Mouse (Mus musculus): ENCODE data around the gene Gm9958. TPM values are rescaled to one million over a fixed set of nuclear protein-coding genes. Genes with fewer than 3 reads are reported as not detected.

Gene Gm9958
- polyA plus RNA-seq, 1 experiment from 2014 or later = 6.4 TPM

GRCm38 (mm10) chr5:90365141-90365951, 1.7 kb upstream of the Gm9958 start:
- no peaks in the 10 kb centered on the region for H3K36me3 ChIP-seq
- H3K4me3 ChIP-seq = peak overlapping the region; percentile 95
- peak overlapping the region; percentile 76 for H3K4me2 ChIP-seq (replicated peaks)
- ATAC-seq (ENCODE audit: low FRiP score, low read depth) = peak; percentile 52
- peak overlapping the region; percentile 98 for H3K27ac ChIP-seq
- no peaks in the 10 kb centered on the region for H3K27me3 ChIP-seq (replicated peaks)
- no peaks in the 10 kb centered on the region for H3K9me3 ChIP-seq
- WGBS = under 1% methylated on average over 58 of the region's 61 CpGs
- H3K4me1 ChIP-seq = peaks cover 10% of the 10 kb centered on the region
- peak overlapping the region; percentile 96 for H3K9ac ChIP-seq

DNA sequence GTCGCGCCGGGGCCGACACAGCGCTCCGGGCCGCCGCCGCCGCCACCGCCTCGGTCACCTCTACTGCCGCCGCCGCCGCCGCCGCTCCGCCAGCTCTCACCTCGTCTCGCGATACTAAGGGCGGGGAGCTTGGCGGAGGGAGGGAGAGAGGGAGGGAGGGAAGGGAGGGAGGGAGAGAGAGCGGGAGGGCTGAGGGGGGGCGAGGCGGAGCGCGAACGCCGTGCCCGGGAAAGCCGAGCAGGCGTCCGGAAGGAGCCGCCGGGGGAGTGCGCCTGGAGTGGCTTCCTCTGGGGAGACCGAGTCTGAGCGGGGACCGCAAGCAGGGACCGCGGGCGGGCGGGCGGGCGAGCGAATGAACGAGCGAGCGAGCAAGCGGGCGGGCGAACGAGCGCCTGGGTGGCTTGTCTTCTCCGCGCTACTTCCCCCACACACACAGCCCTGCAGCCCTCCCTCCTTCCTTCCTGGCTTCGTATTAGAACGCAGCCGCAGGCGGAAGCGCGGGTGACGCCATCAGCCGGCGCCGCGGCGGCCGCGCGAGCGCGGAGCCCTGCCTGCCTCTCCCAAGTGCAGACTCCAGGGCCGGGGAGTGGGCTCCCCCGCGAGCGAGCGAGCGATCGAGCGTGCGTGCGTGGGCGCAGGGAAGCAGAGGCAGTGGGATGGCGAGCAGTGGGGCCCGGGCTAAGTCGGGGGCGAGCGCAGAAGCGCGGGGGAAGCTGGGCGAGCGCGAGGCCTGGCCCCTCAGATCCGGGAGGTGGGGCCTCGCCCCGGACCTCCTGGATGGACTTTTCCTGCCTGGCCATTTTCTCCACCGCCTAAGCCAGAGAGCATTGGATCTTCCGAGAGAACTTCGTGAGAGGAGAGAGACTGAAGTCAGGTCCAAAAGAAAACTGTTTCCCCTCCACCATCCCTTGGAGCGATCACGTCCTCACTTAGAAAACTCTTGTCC, 610 bp upstream of the Gm9958 start, which contains the start of gene Ankrd17:
Ankrd17 (minus strand) TSS at position 457 of the 946 bp plus-strand sequence.
- H3K9ac ChIP-seq = peak within 1 kb of the TSS; percentile 96
- H3K4me3 ChIP-seq = peak within 1 kb of the TSS; percentile 95
- H3K27ac ChIP-seq = peak within 1 kb of the TSS; percentile 98
- H3K27me3 ChIP-seq (replicated peaks) = no peaks in the 10 kb centered on the region
- H3K4me1 ChIP-seq = peaks cover 10% of the 10 kb centered on the region
- peak; percentile 94 for ATAC-seq (ENCODE audit: low FRiP score, low read depth)
- no peaks in the 10 kb centered on the region for H3K36me3 ChIP-seq
- peak within 1 kb of the TSS; percentile 76 for H3K4me2 ChIP-seq (replicated peaks)
- H3K9me3 ChIP-seq = no peaks in the 10 kb centered on the region
- WGBS = under 1% methylated on average over 91 of the region's 104 CpGs

DNA sequence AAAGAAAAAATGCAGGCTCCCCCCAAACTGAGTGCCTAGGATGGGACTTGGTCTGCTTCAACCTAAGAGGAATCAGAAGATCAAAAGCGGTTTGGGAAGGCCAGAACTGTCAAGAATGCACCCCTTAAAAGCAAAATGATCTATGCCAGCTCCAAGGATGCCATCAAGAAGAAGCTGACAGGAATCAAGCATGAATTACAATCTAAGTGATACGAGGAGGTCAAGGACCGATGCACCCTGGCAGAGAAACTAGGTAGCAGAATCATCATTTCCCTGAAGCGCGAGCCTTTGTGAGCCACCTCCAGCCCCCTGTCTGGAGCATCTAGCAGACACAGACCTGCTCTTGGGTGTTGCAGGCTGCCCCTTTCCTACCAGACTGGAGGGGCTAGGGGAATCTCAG, 3.4 kb downstream of the Gm9958 start:
- Histone ChIP-seq H3K4me3 (no peak overlapping the region), H3K27ac (no peak overlapping the region), H3K27me3 (replicated peaks) (no peaks in the 10 kb centered on the region), H3K36me3 (no peaks in the 10 kb centered on the region), H3K9me3 (no peaks in the 10 kb centered on the region), H3K4me1 (no peaks in the 10 kb centered on the region), H3K4me2 (replicated peaks) (no peak overlapping the region), H3K9ac (no peak overlapping the region)
- ATAC-seq (ENCODE audit: low FRiP score, low read depth) = no peak
- 85% methylated on average over 5 of the region's 5 CpGs for WGBS

DNA sequence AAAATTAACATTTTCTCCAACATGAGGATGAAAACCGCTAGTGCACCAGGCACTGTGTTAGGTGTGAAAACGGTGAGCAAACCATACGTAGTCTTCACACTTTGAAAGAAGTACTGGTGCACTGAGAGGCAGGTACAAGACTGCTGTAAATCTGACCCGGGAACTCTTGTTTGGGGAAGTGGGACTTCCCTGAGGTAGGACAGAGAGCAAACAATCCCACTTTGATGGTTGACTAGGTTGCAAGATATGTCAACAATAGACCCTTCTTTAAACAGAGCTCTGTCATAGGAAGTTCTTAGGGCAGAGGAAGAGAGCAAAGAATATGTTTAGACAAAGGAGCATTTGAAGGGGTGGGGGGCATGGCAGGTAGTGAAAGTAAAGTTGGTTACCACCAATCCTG, 6.7 kb downstream of the Gm9958 start:
- Histone ChIP-seq H3K4me3 (no peak overlapping the region), H3K36me3 (no peaks in the 10 kb centered on the region), H3K27me3 (replicated peaks) (no peaks in the 10 kb centered on the region), H3K4me1 (no peaks in the 10 kb centered on the region), H3K9me3 (no peaks in the 10 kb centered on the region), H3K9ac (no peak overlapping the region), H3K27ac (no peak overlapping the region), H3K4me2 (replicated peaks) (no peak overlapping the region)
- whole genome bisulfite sequencing = 92% methylated on average over 4 of the region's 4 CpGs
- ATAC-seq (ENCODE audit: low FRiP score, low read depth) = no peak

DNA sequence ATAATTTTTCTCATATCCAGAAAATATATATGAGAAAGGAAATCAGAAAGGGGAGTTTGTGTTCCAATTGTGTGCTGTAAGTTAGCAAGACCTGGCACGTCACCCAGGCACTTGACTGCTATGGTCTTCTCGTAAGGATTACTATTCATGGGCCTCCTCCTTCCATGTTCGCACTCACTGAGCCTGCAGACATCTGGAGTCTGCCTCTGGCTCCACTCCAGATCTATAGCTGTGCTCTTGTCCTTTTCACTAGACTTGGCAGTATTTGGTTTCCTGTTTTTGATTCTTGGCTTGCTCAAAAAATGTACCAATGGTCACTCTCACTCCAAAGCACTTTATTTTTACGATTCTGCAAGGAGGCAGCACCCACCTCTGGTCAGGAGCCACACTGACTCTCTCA, 14.5 kb downstream of the Gm9958 start:
- no peak overlapping the region for H3K4me3 ChIP-seq
- no peaks in the 10 kb centered on the region for H3K36me3 ChIP-seq
- no peak for ATAC-seq (ENCODE audit: low FRiP score, low read depth)
- no peak overlapping the region for H3K4me2 ChIP-seq (replicated peaks)
- no peaks in the 10 kb centered on the region for H3K4me1 ChIP-seq
- no peaks in the 10 kb centered on the region for H3K27me3 ChIP-seq (replicated peaks)
- H3K9me3 ChIP-seq = no peaks in the 10 kb centered on the region
- no peak overlapping the region for H3K9ac ChIP-seq
- H3K27ac ChIP-seq = no peak overlapping the region
- WGBS = 79% methylated on average over 4 of the region's 4 CpGs

DNA sequence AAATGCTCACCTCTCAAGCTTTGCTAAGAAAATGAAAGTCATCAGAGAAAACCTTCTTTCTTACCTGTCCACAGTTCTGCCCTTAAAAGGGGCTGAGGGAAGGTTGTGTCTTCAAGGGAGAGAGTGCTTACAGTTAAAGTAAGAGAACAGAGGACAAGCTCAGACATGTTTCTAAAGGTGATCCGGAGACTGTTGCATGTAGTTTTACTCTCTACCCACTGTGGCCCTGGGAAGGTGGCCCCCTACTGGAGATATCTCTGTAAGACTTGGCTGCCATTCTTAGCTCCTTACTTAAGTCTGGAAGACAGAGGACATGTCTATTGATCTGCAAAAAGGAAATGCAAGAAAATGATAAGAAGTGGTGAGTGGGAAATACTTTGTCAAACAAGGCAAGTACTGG, 16.1 kb downstream of the Gm9958 start:
- ATAC-seq (ENCODE audit: low FRiP score, low read depth) = no peak
- no peaks in the 10 kb centered on the region for H3K36me3 ChIP-seq
- no peak overlapping the region for H3K27ac ChIP-seq
- H3K4me1 ChIP-seq = no peaks in the 10 kb centered on the region
- no peak overlapping the region for H3K4me2 ChIP-seq (replicated peaks)
- no peak overlapping the region for H3K4me3 ChIP-seq
- 59% methylated on average over 1 of the region's 1 CpGs for WGBS
- no peak overlapping the region for H3K9ac ChIP-seq
- no peaks in the 10 kb centered on the region for H3K9me3 ChIP-seq
- no peaks in the 10 kb centered on the region for H3K27me3 ChIP-seq (replicated peaks)

GRCm38 (mm10) chr5:90393764-90394163, 26.8 kb downstream of the Gm9958 start:
- no peak for ATAC-seq (ENCODE audit: low FRiP score, low read depth)
- Histone ChIP-seq H3K4me1 (no peaks in the 10 kb centered on the region), H3K36me3 (no peaks in the 10 kb centered on the region), H3K9me3 (no peaks in the 10 kb centered on the region), H3K27ac (no peak overlapping the region), H3K27me3 (replicated peaks) (no peaks in the 10 kb centered on the region), H3K4me3 (no peak overlapping the region), H3K4me2 (replicated peaks) (no peak overlapping the region), H3K9ac (no peak overlapping the region)
- 65% methylated on average over 5 of the region's 5 CpGs for WGBS

DNA sequence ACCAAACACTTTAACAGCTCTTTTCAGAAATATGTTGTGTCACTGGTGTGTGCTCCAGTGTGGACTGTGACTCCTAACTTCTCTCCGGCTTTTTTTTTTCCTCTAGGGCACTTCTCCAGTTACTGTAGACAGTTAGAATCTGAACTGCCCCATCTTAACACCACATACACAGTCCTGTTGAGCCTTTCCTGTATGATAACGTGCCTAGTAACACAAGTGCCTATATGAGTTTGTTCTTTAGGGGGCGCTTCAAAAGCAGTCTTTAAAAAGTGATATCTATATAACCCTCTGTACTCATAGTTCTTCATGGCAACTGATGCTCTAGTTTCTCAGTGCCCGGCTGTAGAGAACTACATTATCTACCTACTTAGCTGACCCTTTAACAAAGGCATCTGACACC, 27.3 kb downstream of the Gm9958 start:
- Histone ChIP-seq H3K4me2 (replicated peaks) (no peak overlapping the region), H3K27ac (no peak overlapping the region), H3K4me1 (no peaks in the 10 kb centered on the region), H3K36me3 (no peaks in the 10 kb centered on the region), H3K27me3 (replicated peaks) (no peaks in the 10 kb centered on the region), H3K9ac (no peak overlapping the region), H3K9me3 (no peaks in the 10 kb centered on the region), H3K4me3 (no peak overlapping the region)
- WGBS = 74% methylated on average over 4 of the region's 4 CpGs
- no peak for ATAC-seq (ENCODE audit: low FRiP score, low read depth)

DNA sequence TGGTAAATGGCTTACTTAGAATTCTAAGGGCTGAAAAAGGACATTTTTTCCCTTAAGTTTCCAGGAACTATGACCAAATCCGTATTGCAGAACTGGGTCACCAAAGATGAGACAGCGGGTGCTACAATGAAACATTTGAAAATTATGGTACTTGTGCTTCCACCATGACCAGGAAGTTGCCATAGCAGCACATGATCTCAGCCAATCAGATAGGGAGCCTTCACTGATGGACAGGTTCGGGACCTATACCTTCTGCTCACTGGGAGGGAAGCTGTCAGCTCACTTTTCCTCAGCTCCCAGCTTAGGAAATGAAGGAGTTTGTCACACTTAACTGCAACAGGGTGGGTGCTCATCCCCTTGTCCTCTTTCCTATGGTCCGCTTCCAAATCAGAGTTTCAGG, 29.8 kb downstream of the Gm9958 start:
- no peaks in the 10 kb centered on the region for H3K4me1 ChIP-seq
- no peaks in the 10 kb centered on the region for H3K9me3 ChIP-seq
- H3K36me3 ChIP-seq = no peaks in the 10 kb centered on the region
- no peak overlapping the region for H3K4me3 ChIP-seq
- H3K27me3 ChIP-seq (replicated peaks) = no peaks in the 10 kb centered on the region
- H3K9ac ChIP-seq = no peak overlapping the region
- ATAC-seq (ENCODE audit: low FRiP score, low read depth) = no peak
- H3K4me2 ChIP-seq (replicated peaks) = no peak overlapping the region
- H3K27ac ChIP-seq = no peak overlapping the region
- WGBS = 88% methylated on average over 4 of the region's 4 CpGs

DNA sequence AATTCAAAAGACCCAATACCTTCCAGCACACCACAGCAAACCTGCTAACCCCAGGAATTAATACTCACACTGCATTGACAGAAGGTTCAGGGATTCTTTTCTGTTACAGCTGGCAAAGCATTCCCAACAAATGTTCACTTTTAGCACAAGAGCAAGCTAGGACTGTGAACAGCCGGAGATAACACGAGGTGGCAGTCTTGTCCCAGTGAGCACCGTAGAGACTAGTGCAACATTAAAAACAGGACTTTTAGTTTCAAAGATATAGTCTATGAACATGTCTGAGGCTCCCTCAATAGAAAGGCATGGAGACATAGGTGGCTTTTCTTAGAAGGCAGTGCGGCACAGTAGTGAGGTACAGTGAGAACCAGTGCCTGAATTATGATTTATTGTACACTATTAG, 38.2 kb downstream of the Gm9958 start:
- Histone ChIP-seq H3K4me3 (no peak overlapping the region), H3K27me3 (replicated peaks) (no peaks in the 10 kb centered on the region), H3K36me3 (no peaks in the 10 kb centered on the region), H3K4me1 (no peaks in the 10 kb centered on the region), H3K27ac (no peak overlapping the region), H3K9ac (no peak overlapping the region), H3K9me3 (no peaks in the 10 kb centered on the region), H3K4me2 (replicated peaks) (no peak overlapping the region)
- WGBS = 87% methylated on average over 4 of the region's 4 CpGs
- ATAC-seq (ENCODE audit: low FRiP score, low read depth) = no peak

GRCm38 (mm10) chr5:90414142-90414924, 47.3 kb downstream of the Gm9958 start:
- Histone ChIP-seq H3K36me3 (no peaks in the 10 kb centered on the region), H3K4me2 (replicated peaks) (no peak overlapping the region), H3K9ac (no peak overlapping the region), H3K27ac (no peak overlapping the region), H3K4me1 (no peaks in the 10 kb centered on the region), H3K27me3 (replicated peaks) (no peaks in the 10 kb centered on the region), H3K4me3 (no peak overlapping the region), H3K9me3 (no peaks in the 10 kb centered on the region)
- ATAC-seq (ENCODE audit: low FRiP score, low read depth) = no peak
- WGBS = 81% methylated on average over 8 of the region's 8 CpGs

GRCm38 (mm10) chr5:90414925-90415295, 47.9 kb downstream of the Gm9958 start:
- WGBS = 71% methylated on average over 6 of the region's 6 CpGs
- no peaks in the 10 kb centered on the region for H3K27me3 ChIP-seq (replicated peaks)
- H3K4me2 ChIP-seq (replicated peaks) = no peak overlapping the region
- H3K4me1 ChIP-seq = no peaks in the 10 kb centered on the region
- no peak overlapping the region for H3K4me3 ChIP-seq
- H3K9ac ChIP-seq = no peak overlapping the region
- no peaks in the 10 kb centered on the region for H3K36me3 ChIP-seq
- H3K27ac ChIP-seq = no peak overlapping the region
- ATAC-seq (ENCODE audit: low FRiP score, low read depth) = no peak
- no peaks in the 10 kb centered on the region for H3K9me3 ChIP-seq
